Comparison of ENCODE assay signal across 18 mouse cellular contexts in genomic region chr16:54991595-54992240, GRCm38 (mm10).
DNase-seq lines count a peak whose midpoint lies in the region; ATAC-seq and TF ChIP-seq lines count a peak whose summit lies in the region.
"Had no signal": no experiment of that assay in that cellular context is flagged by ENCODE, and none has a peak within 500 bp of the region (broad histone marks: within the 10 kb centered on the region; RNA-seq: fewer than 3 reads in every experiment).

No protein-coding gene starts in this region.

- peak; percentile 19 for DNase-seq in kidney, postnatal 0 days (ENCODE audit: low spot score)
- no peak for DNase-seq in kidney, adult 8-10 months
- DNase-seq in forelimb bud, embryonic 11.5 days (ENCODE audit: low read depth, low spot score), result peak; percentile 93
- no peak for DNase-seq in adipocyte (ENCODE audit: low spot score)
- DNase-seq in spleen, adult 12 weeks (ENCODE audit: low spot score), result no peak
- DNase-seq: adrenal gland, adult 8-10 months; adrenal gland, postnatal 36 days; cerebellum, adult 8-10 months; cerebellum, postnatal 25 days; forebrain, postnatal 0 days; gastrocnemius, adult 2 months; gastrocnemius, postnatal 25 days had no signal

- 20% methylated on average over 4 of the region's 4 CpGs for WGBS in kidney, postnatal 0 days
- WGBS in limb, embryonic 12.5 days, result 8% methylated on average over 4 of the region's 4 CpGs

- no peaks in the 10 kb centered on the region for H3K4me1 ChIP-seq in kidney, postnatal 0 days (replicated peaks; ENCODE audit: insufficient read depth, low read length)
- H3K4me1 ChIP-seq in limb, embryonic 12.5 days (replicated peaks), result peaks cover 15% of the 10 kb centered on the region; the same call in 1 of the 2 replicates
- H3K4me1 ChIP-seq: embryonic facial prominence, embryonic 13.5 days; forebrain, embryonic 13.5 days; heart, embryonic 12.5 days; hindbrain, embryonic 10.5 days had no signal

- no peak overlapping the region for H3K4me3 ChIP-seq in kidney, postnatal 0 days (replicated peaks; ENCODE audit: low read depth, low read length)
- no peak overlapping the region for H3K4me3 ChIP-seq in limb, embryonic 12.5 days (replicated peaks)
- H3K4me3 ChIP-seq: embryonic facial prominence, embryonic 13.5 days; forebrain, embryonic 13.5 days; gastrocnemius, adult 2 months; heart, embryonic 12.5 days; hindbrain, embryonic 10.5 days had no signal

- no peaks in the 10 kb centered on the region for H3K27me3 ChIP-seq in kidney, postnatal 0 days (ENCODE audit: insufficient read depth, low read length)
- H3K27me3 ChIP-seq in limb, embryonic 12.5 days, result no peaks in the 10 kb centered on the region
- H3K27me3 ChIP-seq: embryonic facial prominence, embryonic 13.5 days; forebrain, embryonic 13.5 days; heart, embryonic 12.5 days had no signal

- H3K9ac ChIP-seq in kidney, postnatal 0 days (ENCODE audit: low read depth, low read length), result no peak overlapping the region
- no peak overlapping the region for H3K9ac ChIP-seq in limb, embryonic 12.5 days (replicated peaks)
- H3K9ac ChIP-seq: embryonic facial prominence, embryonic 13.5 days; forebrain, embryonic 13.5 days; forebrain, postnatal 0 days; heart, embryonic 12.5 days; hindbrain, embryonic 14.5 days had no signal

- H3K9me3 ChIP-seq in kidney, postnatal 0 days (replicated peaks; ENCODE audit: low read length), result no peaks in the 10 kb centered on the region
- H3K9me3 ChIP-seq in limb, embryonic 12.5 days, result peaks cover 4% of the 10 kb centered on the region; the same call in 1 of the 2 replicates
- H3K9me3 ChIP-seq: embryonic facial prominence, embryonic 13.5 days; forebrain, embryonic 13.5 days; heart, embryonic 12.5 days; hindbrain, embryonic 10.5 days had no signal

- no peaks in the 10 kb centered on the region for H3K36me3 ChIP-seq in kidney, postnatal 0 days (ENCODE audit: insufficient read depth, low read length)
- no peaks in the 10 kb centered on the region for H3K36me3 ChIP-seq in limb, embryonic 12.5 days
- H3K36me3 ChIP-seq: embryonic facial prominence, embryonic 13.5 days; heart, embryonic 12.5 days; hindbrain, embryonic 10.5 days had no signal

- TF ChIP-seq CTCF in kidney, postnatal 0 days (IDR thresholded peaks at IDR 0.05; ENCODE audit: low read depth), result no peak

- H3K4me2 ChIP-seq in kidney, postnatal 0 days (ENCODE audit: low read length), result no peak overlapping the region
- no peak overlapping the region for H3K4me2 ChIP-seq in limb, embryonic 12.5 days
- H3K4me2 ChIP-seq: embryonic facial prominence, embryonic 13.5 days; forebrain, embryonic 13.5 days; heart, embryonic 12.5 days; hindbrain, embryonic 14.5 days had no signal

- H3K27ac ChIP-seq in kidney, postnatal 0 days, result no peak overlapping the region
- peak overlapping the region; percentile 74 for H3K27ac ChIP-seq in limb, embryonic 12.5 days
- H3K27ac ChIP-seq: embryonic facial prominence, embryonic 13.5 days; forebrain, embryonic 13.5 days; gastrocnemius, adult 2 months; hindbrain, embryonic 10.5 days; hindbrain, embryonic 14.5 days had no signal

- no peak for ATAC-seq in kidney, postnatal 0 days (replicated peaks; ENCODE audit: low FRiP score, low read depth)
- peak; percentile 93; the same call in 1 of the 2 replicates for ATAC-seq in limb, embryonic 12.5 days (ENCODE audit: insufficient number of reproducible peaks, insufficient read depth, low FRiP score, low TSS enrichment, low read depth)
- ATAC-seq: forebrain, embryonic 13.5 days; forebrain, postnatal 0 days had no signal

Comparison
In these comparisons a context has a peak if more than half of its experiments do, and no peak if none do; other contexts are left out.
1. DNase-seq: peak in kidney, postnatal 0 days (single experiment) and forelimb bud, embryonic 11.5 days (single experiment); none in kidney, adult 8-10 months (0 of 2), adipocyte (single experiment) and spleen, adult 12 weeks (single experiment).